Mouse (Mus musculus) CH12F3 (cell line): Measurements from ENCODE around the gene Drap1.

Experiments
- in situ Hi-C: fragments of 300-500 bp; cut with MboI; formaldehyde crosslinking; loops from 2 replicates; pipeline ENCODE4 v1.14.3; 2020; ENCODE audit warnings: low sequenced_read_pairs

Gene Drap1

DNA sequence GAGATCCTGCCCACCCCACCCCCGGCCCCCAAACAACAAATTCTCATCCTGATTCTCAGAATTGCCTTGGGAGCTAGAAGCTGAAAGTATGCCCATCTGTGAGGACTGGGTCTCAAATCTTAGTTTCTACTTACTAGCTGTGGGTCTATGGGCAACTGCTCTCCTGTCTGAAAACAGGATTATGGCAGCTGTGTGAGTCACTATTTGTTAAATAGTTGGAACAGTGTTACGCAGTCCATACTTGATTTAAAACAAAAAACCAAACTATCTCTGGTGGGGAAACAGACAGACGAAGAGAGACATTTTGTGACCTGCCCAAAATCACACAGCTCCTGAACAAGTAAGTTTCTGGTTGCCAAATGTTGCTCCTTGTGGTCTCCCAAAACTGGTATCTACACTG, 24.9 kb upstream of the Drap1 start:
- in situ Hi-C loops: no loop called here

GRCm38 (mm10) chr19:5448354-5449150, 23.8 kb upstream of the Drap1 start:
- in situ Hi-C loops: no loop called here

GRCm38 (mm10) chr19:5447515-5448353, 23.0 kb upstream of the Drap1 start, which contains the start of gene Fosl1:
Gene Fosl1, plus strand, starts transcription at chr19:5447547.
- in situ Hi-C loops: no loop called here

- in situ Hi-C loops: no loop called here
These were observed 21.0 kb upstream of the Drap1 start for GRCm38 (mm10) chr19:5445747-5446146.

GRCm38 (mm10) chr19:5444954-5445353, 20.2 kb upstream of the Drap1 start:
- in situ Hi-C loops: no loop called here

GRCm38 (mm10) chr19:5444371-5444908, 19.7 kb upstream of the Drap1 start:
- in situ Hi-C loops: no loop called here

GRCm38 (mm10) chr19:5433951-5434350, 9.2 kb upstream of the Drap1 start:
- in situ Hi-C loops: no loop called here

DNA sequence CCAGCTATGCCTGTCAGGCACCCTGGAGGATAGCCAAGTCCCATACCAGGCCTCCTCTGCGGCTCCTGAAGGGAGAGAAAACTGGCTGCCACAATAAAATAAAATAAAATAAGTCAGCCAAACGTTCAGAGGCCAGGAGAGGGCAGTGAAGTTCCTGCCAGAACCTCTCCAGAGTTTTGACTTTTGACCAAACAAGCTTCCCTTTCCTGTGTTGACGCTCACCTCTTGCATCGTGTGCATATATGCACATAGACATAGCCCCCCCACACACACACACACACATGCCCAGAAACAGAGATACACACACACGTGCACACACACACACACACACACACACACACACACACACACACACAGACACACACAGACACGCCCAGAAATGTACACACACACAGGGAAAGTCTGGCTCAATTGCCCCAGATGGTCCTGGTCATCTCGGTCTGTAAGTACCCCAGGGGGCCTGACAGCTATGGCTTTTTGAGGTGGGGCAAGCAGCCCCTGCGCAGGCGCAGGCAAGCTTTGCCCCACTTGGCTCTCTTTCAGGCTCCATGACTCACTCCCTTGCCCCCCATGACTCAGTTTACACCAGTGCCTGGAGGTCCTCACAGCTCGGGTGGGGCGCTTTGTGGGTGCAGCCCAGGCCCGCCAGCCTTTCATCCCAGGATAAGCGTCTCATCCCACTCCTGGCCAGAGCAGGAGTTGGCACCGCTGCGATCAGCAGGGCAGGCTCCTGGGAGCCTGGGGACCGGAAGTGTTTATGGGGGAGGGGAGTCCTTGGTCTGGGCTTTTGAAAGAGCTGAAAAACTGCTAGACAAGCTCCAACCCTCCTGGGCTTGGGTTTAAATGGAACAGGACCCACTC, 8.4 kb upstream of the Drap1 start:
- in situ Hi-C loops: no loop called here

- in situ Hi-C loops: no loop called here
These were observed 7.2 kb upstream of the Drap1 start for GRCm38 (mm10) chr19:5431911-5432464.

DNA sequence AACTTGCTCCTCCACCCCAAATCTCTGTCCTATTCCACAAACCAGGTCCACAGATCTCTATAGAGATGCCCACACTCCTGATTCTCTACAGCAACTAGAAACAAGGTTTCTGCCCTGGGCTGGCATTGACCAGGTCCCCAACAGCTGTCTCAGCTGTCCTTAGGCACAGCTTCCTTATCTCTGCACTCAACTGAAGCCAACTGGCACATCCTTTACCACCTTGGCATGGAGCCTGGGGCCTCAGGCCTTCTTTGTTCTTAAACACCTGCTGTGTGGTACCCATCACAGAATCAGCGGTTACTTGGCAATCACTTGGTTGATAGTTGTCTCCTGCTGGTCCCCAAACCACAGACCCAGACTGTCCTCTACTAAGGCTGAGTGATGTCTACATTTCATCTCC, 5.6 kb upstream of the Drap1 start:
- in situ Hi-C loops: no loop called here

GRCm38 (mm10) chr19:5429806-5430205, 5.0 kb upstream of the Drap1 start:
- in situ Hi-C loops: no loop called here

- in situ Hi-C loops: no loop called here
These were observed 4.4 kb upstream of the Drap1 start for GRCm38 (mm10) chr19:5429219-5429618.

DNA sequence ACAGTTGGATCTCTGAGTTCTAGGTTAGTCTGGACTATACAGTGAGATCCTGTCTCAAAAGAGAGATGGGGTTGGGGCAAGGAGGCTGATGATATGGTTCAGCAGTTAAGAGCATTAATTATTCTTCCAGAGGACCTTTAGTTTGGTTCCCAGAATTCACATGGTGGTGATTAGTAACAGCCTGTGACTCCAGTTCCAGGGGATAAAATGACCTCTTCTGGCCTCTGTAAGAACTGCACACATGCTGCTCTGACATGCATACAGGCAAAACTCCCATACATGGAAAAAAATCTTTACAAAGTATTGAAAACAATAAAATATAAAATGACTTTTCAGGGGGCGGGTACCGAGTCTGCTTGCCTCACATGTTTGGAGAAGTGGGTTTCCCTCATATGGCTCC, 3.3 kb upstream of the Drap1 start:
- in situ Hi-C loops: no loop called here

GRCm38 (mm10) chr19:5426640-5427290, 2.0 kb upstream of the Drap1 start:
- in situ Hi-C loops: no loop called here

DNA sequence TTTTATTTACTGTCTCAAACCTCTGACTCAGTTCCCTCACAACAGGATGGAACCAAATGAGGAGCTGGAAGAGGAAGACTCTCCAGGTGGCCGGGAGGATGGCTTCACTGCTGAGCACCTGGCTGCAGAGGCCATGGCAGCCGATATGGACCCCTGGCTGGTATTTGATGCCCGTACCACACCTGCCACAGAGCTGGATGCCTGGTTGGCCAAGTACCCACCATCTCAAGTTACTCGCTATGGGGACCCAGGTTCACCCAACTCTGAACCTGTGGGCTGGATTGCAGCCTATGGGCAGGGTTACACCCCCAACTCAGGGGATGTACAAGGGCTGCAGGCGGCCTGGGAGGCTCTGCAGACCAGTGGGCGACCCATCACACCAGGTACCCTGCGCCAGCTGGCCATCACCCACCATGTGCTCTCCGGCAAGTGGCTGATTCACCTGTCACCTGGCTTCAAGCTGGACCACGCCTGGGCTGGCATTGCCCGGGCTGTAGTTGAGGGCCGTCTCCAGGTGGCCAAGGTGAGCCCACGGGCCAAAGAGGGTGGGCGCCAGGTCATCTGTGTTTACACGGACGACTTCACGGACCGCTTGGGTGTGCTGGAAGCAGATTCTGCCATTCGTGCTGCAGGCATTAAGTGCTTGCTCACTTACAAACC, 1.3 kb upstream of the Drap1 start:
- in situ Hi-C loops: no loop called here

- in situ Hi-C loops: no loop called here
These were observed 542 bp downstream of the Drap1 start for GRCm38 (mm10) chr19:5424092-5424781.

- in situ Hi-C loops: no loop called here
These were observed 1.2 kb downstream of the Drap1 start for GRCm38 (mm10) chr19:5423561-5423960.

- in situ Hi-C loops: no loop called here
These were observed 1.8 kb downstream of the Drap1 start for GRCm38 (mm10) chr19:5422895-5423443.

- in situ Hi-C loops: no loop called here
These were observed 2.5 kb downstream of the Drap1 start for GRCm38 (mm10) chr19:5422267-5422666.
